Mouse (Mus musculus) heart, adult 2 months (tissue): ENCODE results near the gene Pi4kb.

Source experiments
- CTCF ChIP-seq: fragments of 200-600 bp; IDR thresholded peaks from 2 replicates; pipeline ENCODE4 v1.8.1; 2022; ENCODE audit warnings: antibody characterized with exemption, mild to moderate bottlenecking, moderate library complexity
- POLR2A ChIP-seq: fragments of 200-500 bp; IDR thresholded peaks from 2 replicates; pipeline ENCODE4 v1.6.1; 2011; ENCODE audit warnings: mild to moderate bottlenecking, low read depth, low read length, control low read depth; ENCODE audit not compliant: insufficient read depth

- TF ChIP-seq CTCF (peak; percentile 81), POLR2A (no peak)
These were observed 79.2 kb downstream of the Pi4kb start for GRCm38 (mm10) chr3:95053701-95054100.
